Mouse (Mus musculus): ENCODE measurements around the gene Clasp1.

- TF ChIP-seq CTCF (IDR thresholded peaks at IDR 0.05) (no peak), EP300 (IDR thresholded peaks at IDR 0.05) (no peak)
Measured at GRCm38 (mm10) chr1:118581179-118581578, 192.3 kb downstream of the Clasp1 start.
